Mouse (Mus musculus): ENCODE measurements at regions not wholly inside any gene's neighbourhood (a gene's known extent, or its start where the extent isn't known, plus 50 kb on each side); places are given as distances from the start of the nearest gene placed in this dataset.

- no peaks in the 10 kb centered on the region for H3K36me3 ChIP-seq
- H3K9ac ChIP-seq (replicated peaks): no peak overlapping the region
- ATAC-seq (ENCODE audit: low FRiP score, low read depth): no peak
- no peak overlapping the region for H3K4me3 ChIP-seq
- no peaks in the 10 kb centered on the region for H3K9me3 ChIP-seq
- 58% methylated on average over 5 of the region's 5 CpGs for WGBS
- no peak overlapping the region for H3K4me2 ChIP-seq (replicated peaks)
- no peaks in the 10 kb centered on the region for H3K27me3 ChIP-seq
- H3K4me1 ChIP-seq: no peaks in the 10 kb centered on the region
- no peak overlapping the region for H3K27ac ChIP-seq (replicated peaks)
Observed at GRCm38 (mm10) chr16:67769114-67769513, 148.4 kb upstream of the Cadm2 start.

GRCm38 (mm10) chr16:67735398-67735797, 114.7 kb upstream of the Cadm2 start:
- H3K4me1 ChIP-seq: no peaks in the 10 kb centered on the region
- H3K9ac ChIP-seq (replicated peaks): no peak overlapping the region
- no peak overlapping the region for H3K4me2 ChIP-seq (replicated peaks)
- H3K27me3 ChIP-seq: no peaks in the 10 kb centered on the region
- 91% methylated on average over 2 of the region's 2 CpGs for WGBS
- H3K36me3 ChIP-seq: no peaks in the 10 kb centered on the region
- H3K27ac ChIP-seq (replicated peaks): no peak overlapping the region
- ATAC-seq (ENCODE audit: low FRiP score, low read depth): no peak
- no peak overlapping the region for H3K4me3 ChIP-seq
- no peaks in the 10 kb centered on the region for H3K9me3 ChIP-seq

- Histone ChIP-seq H3K27me3 (no peaks in the 10 kb centered on the region), H3K9me3 (no peaks in the 10 kb centered on the region), H3K27ac (replicated peaks) (no peak overlapping the region), H3K4me1 (no peaks in the 10 kb centered on the region), H3K36me3 (no peaks in the 10 kb centered on the region), H3K4me3 (no peak overlapping the region), H3K4me2 (replicated peaks) (no peak overlapping the region), H3K9ac (replicated peaks) (no peak overlapping the region)
- 71% methylated on average over 3 of the region's 3 CpGs for WGBS
- ATAC-seq (ENCODE audit: low FRiP score, low read depth): no peak
Observed at GRCm38 (mm10) chr16:67698619-67699018, 77.9 kb upstream of the Cadm2 start.

All from midbrain, embryonic 12.5 days (tissue).